Mouse (Mus musculus): ENCODE results near the gene Dnaaf1. TPM values are rescaled to one million over a fixed set of nuclear protein-coding genes. Genes with fewer than 3 reads are reported as not detected.
A peak's percentile ranks its signal among the peaks of the same experiment; 100 is the strongest.

The Dnaaf1 gene
- polyA plus RNA-seq, 1 experiment from 2014 or later = 0.19 TPM

- Histone ChIP-seq H3K27ac (ENCODE audit: low read length) (no peak overlapping the region; the same call in 1 of the 2 replicates), H3K4me3 (ENCODE audit: low read depth, low read length) (no peak overlapping the region), H3K9ac (replicated peaks; ENCODE audit: low read depth, low read length) (no peak overlapping the region), H3K9me3 (ENCODE audit: control insufficient read depth, low read depth, low read length) (no peaks in the 10 kb centered on the region), H3K27me3 (ENCODE audit: control insufficient read depth, insufficient read depth, low read length) (no peaks in the 10 kb centered on the region), H3K4me2 (replicated peaks; ENCODE audit: low read depth, low read length) (no peak overlapping the region), H3K4me1 (ENCODE audit: control insufficient read depth, insufficient read depth, low read length) (0 out of 2 replicates have a peak, but pooled peaks cover 7% of the 10 kb centered on the region), H3K36me3 (ENCODE audit: control insufficient read depth, insufficient read depth, low read length) (peaks cover 34% of the 10 kb centered on the region)
- no peak for ATAC-seq (ENCODE audit: insufficient number of reproducible peaks, insufficient read depth, low FRiP score, low read depth)
- WGBS = 65% methylated on average over 18 of the region's 18 CpGs
These were observed 27.9 kb upstream of the Dnaaf1 start for GRCm38 (mm10) chr8:119547019-119547691.

- Histone ChIP-seq H3K9ac (replicated peaks; ENCODE audit: low read depth, low read length) (no peak overlapping the region), H3K4me3 (ENCODE audit: low read depth, low read length) (no peak overlapping the region), H3K9me3 (ENCODE audit: control insufficient read depth, low read depth, low read length) (no peaks in the 10 kb centered on the region), H3K4me1 (ENCODE audit: control insufficient read depth, insufficient read depth, low read length) (0 out of 2 replicates have a peak, but pooled peaks cover 7% of the 10 kb centered on the region), H3K4me2 (replicated peaks; ENCODE audit: low read depth, low read length) (no peak overlapping the region), H3K27ac (ENCODE audit: low read length) (no peak overlapping the region), H3K27me3 (ENCODE audit: control insufficient read depth, insufficient read depth, low read length) (no peaks in the 10 kb centered on the region), H3K36me3 (ENCODE audit: control insufficient read depth, insufficient read depth, low read length) (peaks cover 20% of the 10 kb centered on the region)
- 64% methylated on average over 7 of the region's 7 CpGs for WGBS
- no peak for ATAC-seq (ENCODE audit: insufficient number of reproducible peaks, insufficient read depth, low FRiP score, low read depth)
These were observed 26.4 kb upstream of the Dnaaf1 start for GRCm38 (mm10) chr8:119548560-119549113.

- Histone ChIP-seq H3K27me3 (ENCODE audit: control insufficient read depth, insufficient read depth, low read length) (no peaks in the 10 kb centered on the region), H3K4me3 (ENCODE audit: low read depth, low read length) (no peak overlapping the region), H3K9me3 (ENCODE audit: control insufficient read depth, low read depth, low read length) (no peaks in the 10 kb centered on the region), H3K9ac (replicated peaks; ENCODE audit: low read depth, low read length) (no peak overlapping the region), H3K4me2 (replicated peaks; ENCODE audit: low read depth, low read length) (no peak overlapping the region), H3K27ac (ENCODE audit: low read length) (no peak overlapping the region), H3K4me1 (ENCODE audit: control insufficient read depth, insufficient read depth, low read length) (peaks cover 14% of the 10 kb centered on the region; the same call in 1 of the 2 replicates), H3K36me3 (ENCODE audit: control insufficient read depth, insufficient read depth, low read length) (no peaks in the 10 kb centered on the region; the same call in 1 of the 2 replicates)
- ATAC-seq (ENCODE audit: insufficient number of reproducible peaks, insufficient read depth, low FRiP score, low read depth) = no peak
- WGBS = 78% methylated on average over 2 of the region's 2 CpGs
These were observed 22.1 kb upstream of the Dnaaf1 start for GRCm38 (mm10) chr8:119552967-119553366.

- no peak overlapping the region for H3K4me3 ChIP-seq (ENCODE audit: low read depth, low read length)
- H3K27me3 ChIP-seq (ENCODE audit: control insufficient read depth, insufficient read depth, low read length) = no peaks in the 10 kb centered on the region
- H3K9ac ChIP-seq (replicated peaks; ENCODE audit: low read depth, low read length) = no peak overlapping the region
- H3K9me3 ChIP-seq (ENCODE audit: control insufficient read depth, low read depth, low read length) = no peaks in the 10 kb centered on the region
- H3K27ac ChIP-seq (ENCODE audit: low read length) = no peak overlapping the region
- no peak for ATAC-seq (ENCODE audit: insufficient number of reproducible peaks, insufficient read depth, low FRiP score, low read depth)
- peaks cover 15% of the 10 kb centered on the region; the same call in 1 of the 2 replicates for H3K4me1 ChIP-seq (ENCODE audit: control insufficient read depth, insufficient read depth, low read length)
- no peak overlapping the region for H3K4me2 ChIP-seq (replicated peaks; ENCODE audit: low read depth, low read length)
- H3K36me3 ChIP-seq (ENCODE audit: control insufficient read depth, insufficient read depth, low read length) = no peaks in the 10 kb centered on the region
- WGBS = 91% methylated on average over 6 of the region's 6 CpGs
These were observed 19.2 kb upstream of the Dnaaf1 start for GRCm38 (mm10) chr8:119555861-119556260.

GRCm38 (mm10) chr8:119557132-119557531, 17.9 kb upstream of the Dnaaf1 start:
- no peaks in the 10 kb centered on the region for H3K36me3 ChIP-seq (ENCODE audit: control insufficient read depth, insufficient read depth, low read length)

GRCm38 (mm10) chr8:119557821-119558602, 17.0 kb upstream of the Dnaaf1 start:
- H3K36me3 ChIP-seq (ENCODE audit: control insufficient read depth, insufficient read depth, low read length) = peaks cover 6% of the 10 kb centered on the region; the same call in 1 of the 2 replicates
- H3K27me3 ChIP-seq (ENCODE audit: control insufficient read depth, insufficient read depth, low read length) = no peaks in the 10 kb centered on the region
- no peaks in the 10 kb centered on the region for H3K9me3 ChIP-seq (ENCODE audit: control insufficient read depth, low read depth, low read length)
- peak overlapping the region; percentile 94 for H3K4me2 ChIP-seq (replicated peaks; ENCODE audit: low read depth, low read length)
- peak overlapping the region; percentile 74 for H3K4me3 ChIP-seq (ENCODE audit: low read depth, low read length)
- WGBS = under 1% methylated on average over 49 of the region's 55 CpGs
- peaks cover 15% of the 10 kb centered on the region; the same call in 1 of the 2 replicates for H3K4me1 ChIP-seq (ENCODE audit: control insufficient read depth, insufficient read depth, low read length)
- peak; percentile 86 for ATAC-seq (ENCODE audit: insufficient number of reproducible peaks, insufficient read depth, low FRiP score, low read depth)
- peak overlapping the region; percentile 74 for H3K9ac ChIP-seq (replicated peaks; ENCODE audit: low read depth, low read length)
- peak overlapping the region; percentile 86 for H3K27ac ChIP-seq (ENCODE audit: low read length)

More at GRCm38 (mm10) chr8:119557132-119557531, 17.9 kb upstream of the Dnaaf1 start:
- no peak overlapping the region for H3K9ac ChIP-seq (replicated peaks; ENCODE audit: low read depth, low read length)
- peaks cover 15% of the 10 kb centered on the region; the same call in 1 of the 2 replicates for H3K4me1 ChIP-seq (ENCODE audit: control insufficient read depth, insufficient read depth, low read length)
- WGBS = 75% methylated on average over 9 of the region's 9 CpGs
- peak overlapping the region; percentile 74 for H3K4me3 ChIP-seq (ENCODE audit: low read depth, low read length)
- no peak for ATAC-seq (ENCODE audit: insufficient number of reproducible peaks, insufficient read depth, low FRiP score, low read depth)
- H3K27me3 ChIP-seq (ENCODE audit: control insufficient read depth, insufficient read depth, low read length) = no peaks in the 10 kb centered on the region
- H3K4me2 ChIP-seq (replicated peaks; ENCODE audit: low read depth, low read length) = peak overlapping the region; percentile 94
- no peaks in the 10 kb centered on the region for H3K9me3 ChIP-seq (ENCODE audit: control insufficient read depth, low read depth, low read length)
- no peak overlapping the region for H3K27ac ChIP-seq (ENCODE audit: low read length)

GRCm38 (mm10) chr8:119558603-119559401, 16.2 kb upstream of the Dnaaf1 start, which contains the start of gene Mbtps1:
Gene Mbtps1, minus strand, starts transcription at chr8:119558735.
- peaks cover 12% of the 10 kb centered on the region for H3K36me3 ChIP-seq (ENCODE audit: control insufficient read depth, insufficient read depth, low read length)
- H3K4me1 ChIP-seq (ENCODE audit: control insufficient read depth, insufficient read depth, low read length) = peaks cover 15% of the 10 kb centered on the region; the same call in 1 of the 2 replicates
- H3K27me3 ChIP-seq (ENCODE audit: control insufficient read depth, insufficient read depth, low read length) = no peaks in the 10 kb centered on the region
- peak within 1 kb of the TSS; percentile 94 for H3K4me2 ChIP-seq (replicated peaks; ENCODE audit: low read depth, low read length)
- no peaks in the 10 kb centered on the region for H3K9me3 ChIP-seq (ENCODE audit: control insufficient read depth, low read depth, low read length)
- H3K9ac ChIP-seq (replicated peaks; ENCODE audit: low read depth, low read length) = peak within 1 kb of the TSS; percentile 74
- 6% methylated on average over 63 of the region's 63 CpGs for WGBS
- peak; percentile 95 for ATAC-seq (ENCODE audit: insufficient number of reproducible peaks, insufficient read depth, low FRiP score, low read depth)
- peak within 1 kb of the TSS; percentile 74 for H3K4me3 ChIP-seq (ENCODE audit: low read depth, low read length)
- H3K27ac ChIP-seq (ENCODE audit: low read length) = peak within 1 kb of the TSS; percentile 86

Measured in stomach, embryonic 14.5 days (tissue).